10 mouse cellular contexts compared by ENCODE assay signal in genomic region chr3:103715762-103716693, GRCm38 (mm10). TPM values are rescaled to one million over a fixed set of nuclear protein-coding genes. Genes with fewer than 3 reads are reported as not detected.
A peak's percentile ranks its signal among the peaks of the same experiment; 100 is the strongest.
DNase-seq lines count a peak whose midpoint lies in the region; ATAC-seq and TF ChIP-seq lines count a peak whose summit lies in the region.
"Had no signal": no experiment of that assay in that cellular context is flagged by ENCODE, and none has a peak within 500 bp of the region (broad histone marks: within the 10 kb centered on the region; RNA-seq: fewer than 3 reads in every experiment).

No protein-coding gene starts in this region.

- H3K4me3 ChIP-seq in limb, embryonic 10.5 days, result no peak overlapping the region
- H3K4me3 ChIP-seq in olfactory bulb, adult 2 months (ENCODE audit: insufficient read depth, low read depth, low read length), result no peak overlapping the region

- DNase-seq in kidney, adult 11 months, result peak; percentile 24
- no peak for DNase-seq in kidney, adult 18-20 months
- peak; percentile 42 for DNase-seq in adrenal gland, postnatal 25 days
- peak; percentile 55 to 56 for DNase-seq in heart, postnatal 10 days
- DNase-seq in limb, embryonic 10.5 days (ENCODE audit: low spot score), result no peak
- DNase-seq in frontal cortex, postnatal 14 days (ENCODE audit: low spot score in 2 of 2), result no peak

- intact Hi-C loops in heart, postnatal 10 days (cut with DNase I), result no loop called here

- no peak for ATAC-seq in megakaryocyte-erythroid progenitor cell, adult 5-6 weeks (replicated peaks; ENCODE audit: low FRiP score, low TSS enrichment, poor library complexity, severe bottlenecking)
- ATAC-seq: Patski had no signal

- TF ChIP-seq CTCF in olfactory bulb, adult 2 months (IDR thresholded peaks at IDR 0.05; ENCODE audit: insufficient read depth, low read depth, low read length), result no peak

- H3K4me1 ChIP-seq in limb, embryonic 10.5 days, result peaks cover 22% of the 10 kb centered on the region
- peaks cover 23% of the 10 kb centered on the region for H3K4me1 ChIP-seq in olfactory bulb, adult 2 months (ENCODE audit: control insufficient read depth, insufficient read depth, low read length)

- 0 out of 2 replicates have a peak overlapping the region, but pooled peaks have one; percentile 36 for H3K27ac ChIP-seq in limb, embryonic 10.5 days
- H3K27ac ChIP-seq in olfactory bulb, adult 2 months (ENCODE audit: insufficient read depth, low read depth, low read length), result 0 out of 2 replicates have a peak overlapping the region, but pooled peaks have one; percentile 62

- no peaks in the 10 kb centered on the region for H3K9me3 ChIP-seq in limb, embryonic 10.5 days (replicated peaks)

- no peak for TF ChIP-seq POLR2A in olfactory bulb, adult 2 months (IDR thresholded peaks at IDR 0.05; ENCODE audit: insufficient read depth, low read depth, low read length)

- no peaks in the 10 kb centered on the region for H3K36me3 ChIP-seq in limb, embryonic 10.5 days

- no peaks in the 10 kb centered on the region for H3K27me3 ChIP-seq in limb, embryonic 10.5 days (ENCODE audit: low read depth, poor library complexity, severe bottlenecking)
- H3K27me3 ChIP-seq: Patski had no signal

- 52% methylated on average over 11 of the region's 11 CpGs for WGBS in limb, embryonic 10.5 days
- 38% methylated on average over 11 of the region's 11 CpGs for whole genome bisulfite sequencing in olfactory bulb, adult 2 months

RNA-seq across cellular contexts. Expression of gene Olfml3, which starts 21.8 kb away (rescaled TPM):
- 6.9 and 9.0 TPM in 2 replicates for total RNA-seq in adrenal gland, postnatal 25 days (2021)
- 1 to 10 TPM; 7.6 to 7.9 TPM for total RNA-seq in heart, postnatal 10 days (2021)
- polyA plus RNA-seq in limb, embryonic 10.5 days (2016; fragmentation: Nextera tagmentation; extraction: Ambion mirVana), result 10.4 and 18.0 TPM in 2 replicates
- polyA plus RNA-seq in olfactory bulb, adult 2 months (2012; ENCODE audit: insufficient read depth, insufficient read length, low replicate concordance, missing spikeins), result not detected in 2 replicates
- total RNA-seq in megakaryocyte-erythroid progenitor cell, adult 5-6 weeks (2014; fragmentation: Nextera tagmentation), result not detected in 2 replicates
- 0.56 TPM in 1 of 2 replicates, not detected in the other for total RNA-seq in megakaryocyte-erythroid progenitor cell, adult 5-6 weeks (2017)

RNA-seq across cellular contexts. Expression of gene Gm10964, which starts 23.1 kb away (rescaled TPM):
- not detected in 2 replicates for total RNA-seq in adrenal gland, postnatal 25 days (2021)
- total RNA-seq in heart, postnatal 10 days (2021), result not detected
- not detected in 2 replicates for polyA plus RNA-seq in limb, embryonic 10.5 days (2016; fragmentation: Nextera tagmentation; extraction: Ambion mirVana)
- not detected in 2 replicates for polyA plus RNA-seq in olfactory bulb, adult 2 months (2012; ENCODE audit: insufficient read depth, insufficient read length, low replicate concordance, missing spikeins)
- total RNA-seq in megakaryocyte-erythroid progenitor cell, adult 5-6 weeks (2014; fragmentation: Nextera tagmentation), result not detected in 2 replicates
- not detected in 2 replicates for total RNA-seq in megakaryocyte-erythroid progenitor cell, adult 5-6 weeks (2017)
- polyA plus RNA-seq: heart, embryonic 16.5 days; Patski had no signal

Comparison
In these comparisons a context has a peak if more than half of its experiments do, and no peak if none do; other contexts are left out.
1. DNase-seq: peak in kidney, adult 11 months (single experiment), adrenal gland, postnatal 25 days (single experiment) and heart, postnatal 10 days (2 of 2); none in kidney, adult 18-20 months (single experiment), limb, embryonic 10.5 days (single experiment) and frontal cortex, postnatal 14 days (0 of 2).